Mouse (Mus musculus) myocyte (in vitro differentiated cells): ENCODE results near the gene Myh13.

Source experiments
- CEBPB ChIP-seq: IDR thresholded peaks from 2 replicates; pipeline ENCODE4 v1.6.1; 2011; ENCODE audit warnings: mild to moderate bottlenecking, moderate library complexity; ENCODE audit not compliant: poor library complexity, insufficient read depth, severe bottlenecking
- E2F4 ChIP-seq: IDR thresholded peaks from one replicate; pipeline ENCODE4 v1.6.1; 2011; ENCODE audit warnings: mild to moderate bottlenecking, control low read depth, moderate library complexity; ENCODE audit not compliant: insufficient read depth
- MAX ChIP-seq: IDR thresholded peaks from one replicate; pipeline ENCODE4 v1.6.1; 2011; ENCODE audit warnings: low read depth, mild to moderate bottlenecking, control low read depth
- MYOD1 ChIP-seq, 3 experiments: IDR thresholded peaks; one replicate each; pipeline ENCODE4 v1.6.1; 2011; ENCODE audit warnings: control low read depth in 2 of 3, low read depth in 2 of 3, mild to moderate bottlenecking in 2 of 3, moderate library complexity in 1 of 3; ENCODE audit not compliant: insufficient read length in 2 of 3, control insufficient read depth in 1 of 3
- MYOG ChIP-seq, 3 experiments: IDR thresholded peaks; one replicate each; pipeline ENCODE4 v1.6.1; 2011; ENCODE audit warnings: control low read depth in 2 of 3, low read depth in 2 of 3, mild to moderate bottlenecking in 2 of 3; ENCODE audit not compliant: insufficient read length in 2 of 3, control insufficient read depth in 1 of 3, insufficient read depth in 1 of 3
- POLR2A ChIP-seq: IDR thresholded peaks from one replicate; pipeline ENCODE4 v1.6.1; 2011; ENCODE audit warnings: low read depth, mild to moderate bottlenecking, control low read depth, moderate library complexity; ENCODE audit not compliant: insufficient read length
- POLR2AphosphoS2 ChIP-seq: IDR thresholded peaks from one replicate; pipeline ENCODE4 v1.6.1; 2011; ENCODE audit warnings: low read depth, control low read depth; ENCODE audit not compliant: insufficient read length
- REST ChIP-seq: IDR thresholded peaks from one replicate; pipeline ENCODE4 v1.6.1; 2011; ENCODE audit warnings: mild to moderate bottlenecking, control low read depth, moderate library complexity; ENCODE audit not compliant: insufficient read depth, insufficient read length
- SRF ChIP-seq: IDR thresholded peaks from one replicate; pipeline ENCODE4 v1.6.1; 2011; ENCODE audit warnings: low read depth; ENCODE audit not compliant: control insufficient read depth, insufficient read length
- TCF12 ChIP-seq: IDR thresholded peaks from one replicate; pipeline ENCODE4 v1.6.1; 2011; ENCODE audit warnings: mild to moderate bottlenecking, control low read depth; ENCODE audit not compliant: poor library complexity, insufficient read depth, severe bottlenecking
- TCF3 ChIP-seq: IDR thresholded peaks from one replicate; pipeline ENCODE4 v1.6.1; 2011; ENCODE audit warnings: low read depth, control low read depth; ENCODE audit not compliant: insufficient read length
- USF1 ChIP-seq: IDR thresholded peaks from one replicate; pipeline ENCODE4 v1.6.1; 2011; ENCODE audit warnings: low read depth, mild to moderate bottlenecking, control low read depth, moderate library complexity

GRCm38 (mm10) chr11:67364551-67364950 is 43.1 kb downstream of the Myh13 start:
- no peak for TF ChIP-seq POLR2A
- TF ChIP-seq MYOG (IDR thresholded peaks at IDR 0.05; ENCODE audit: control insufficient read depth in 1 of 3, insufficient read depth in 1 of 3, insufficient read length in 2 of 3, low read depth in 2 of 3) = no peak
- no peak for TF ChIP-seq POLR2AphosphoS2
- no peak for TF ChIP-seq MAX
- no peak for TF ChIP-seq E2F4
- TF ChIP-seq TCF12 = no peak
- TF ChIP-seq CEBPB = no peak
- TF ChIP-seq USF1 = no peak
- TF ChIP-seq SRF = no peak
- no peak for TF ChIP-seq REST
- no peak for TF ChIP-seq MYOD1 (IDR thresholded peaks at IDR 0.05; ENCODE audit: control insufficient read depth in 1 of 3, insufficient read length in 2 of 3, low read depth in 2 of 3)
- no peak for TF ChIP-seq TCF3
